Mouse (Mus musculus) hindbrain, embryonic 16.5 days (tissue): ENCODE measurements around the gene Fgf8. TPM values are rescaled to one million over a fixed set of nuclear protein-coding genes. Genes with fewer than 3 reads are reported as not detected.

Experiments used
- polyA plus RNA-seq: library from polyadenylated mRNA; unstranded; fragments of >200 nt; fragmentation: Nextera tagmentation; extraction: Ambion mirVana; gene quantifications from 2 replicates; pipeline ENCODE4 v1.2.1, GENCODE M21; 2015

Gene Fgf8
- polyA plus RNA-seq, 1 experiment from 2014 or later: 0.69 TPM

Other genes with a start within 250 kb of the Fgf8 start
- gene Poll, start 182.4 kb downstream of the Fgf8 start, polyA plus RNA-seq: 11.1 and 14.6 TPM in 2 replicates
- gene Gm17018, start 182.3 kb downstream of the Fgf8 start, polyA plus RNA-seq: 77.0 and 85.7 TPM in 2 replicates
- 5.3 and 6.7 TPM in 2 replicates for gene Fbxw4, start 82.6 kb downstream of the Fgf8 start, polyA plus RNA-seq
- gene Npm3, start 6.7 kb upstream of the Fgf8 start, polyA plus RNA-seq: 5.7 and 6.5 TPM in 2 replicates
- gene Mgea5, start 40.9 kb upstream of the Fgf8 start, polyA plus RNA-seq: 63.7 and 68.3 TPM in 2 replicates
- 17.0 and 19.2 TPM in 2 replicates for gene Kcnip2, start 73.1 kb upstream of the Fgf8 start, polyA plus RNA-seq